Mouse (Mus musculus) stomach, embryonic 15.5 days (tissue): ENCODE results near the gene Sfxn2. TPM values are rescaled to one million over a fixed set of nuclear protein-coding genes. Genes with fewer than 3 reads are reported as not detected.
"Not testable (repeated sequence)": the region's sequence is repeated elsewhere in the genome, so short reads cannot be mapped to it uniquely, and the experiment has no call there.

Experiments
- ATAC-seq: fragments of 200-750 bp; cut with Nextera tagmentation; 2 replicates; pipeline ENCODE4 v1.8.0; 2017; ENCODE audit warnings: low read depth, moderate number of reproducible peaks, moderate TSS enrichment; ENCODE audit not compliant: insufficient read depth, low FRiP score
- H3K27ac ChIP-seq: fragments of 300-500 bp; sonication (generic); 2 replicates; pipeline ENCODE4 v1.5.1; 2015; ENCODE audit warnings: mild to moderate bottlenecking, inconsistent platforms
- H3K27me3 ChIP-seq: fragments of 300-500 bp; sonication (generic); replicated peaks from 2 replicates; pipeline ENCODE4 v1.6.1; 2015; ENCODE audit warnings: inconsistent platforms
- H3K36me3 ChIP-seq: fragments of 300-500 bp; sonication (generic); 2 replicates; pipeline ENCODE4 v1.6.1; 2015; ENCODE audit warnings: inconsistent platforms
- H3K4me1 ChIP-seq: fragments of 300-500 bp; sonication (generic); 2 replicates; pipeline ENCODE4 v1.6.1; 2015; ENCODE audit warnings: inconsistent platforms
- H3K4me2 ChIP-seq: fragments of 300-500 bp; sonication (generic); 2 replicates; pipeline ENCODE4 v1.6.1; 2015; ENCODE audit warnings: mild to moderate bottlenecking, inconsistent platforms
- H3K4me3 ChIP-seq: fragments of 300-500 bp; sonication (generic); replicated peaks from 2 replicates; pipeline ENCODE4 v1.5.1; 2015; ENCODE audit warnings: inconsistent platforms
- H3K9ac ChIP-seq: fragments of 300-500 bp; sonication (generic); 2 replicates; pipeline ENCODE4 v1.6.1; 2015; ENCODE audit warnings: inconsistent platforms
- H3K9me3 ChIP-seq: fragments of 300-500 bp; sonication (generic); 2 replicates; pipeline ENCODE4 v1.6.1; 2016; ENCODE audit warnings: inconsistent platforms
- WGBS: fragments of 180-500 bp; shearing (Covaris S2); methylation state at CpG from one replicate; pipeline ENCODE4 v1.1.7; 2015; 5-methylcytosine and 5-hydroxymethylcytosine counted together
- polyA plus RNA-seq: library from polyadenylated mRNA; unstranded; fragments of >200 nt; fragmentation: Nextera tagmentation; extraction: Ambion mirVana; gene quantifications from 2 replicates; pipeline ENCODE4 v1.2.1, GENCODE M21; 2015

Sfxn2 gene
- polyA plus RNA-seq, 1 experiment from 2014 or later = 21.9 TPM

DNA sequence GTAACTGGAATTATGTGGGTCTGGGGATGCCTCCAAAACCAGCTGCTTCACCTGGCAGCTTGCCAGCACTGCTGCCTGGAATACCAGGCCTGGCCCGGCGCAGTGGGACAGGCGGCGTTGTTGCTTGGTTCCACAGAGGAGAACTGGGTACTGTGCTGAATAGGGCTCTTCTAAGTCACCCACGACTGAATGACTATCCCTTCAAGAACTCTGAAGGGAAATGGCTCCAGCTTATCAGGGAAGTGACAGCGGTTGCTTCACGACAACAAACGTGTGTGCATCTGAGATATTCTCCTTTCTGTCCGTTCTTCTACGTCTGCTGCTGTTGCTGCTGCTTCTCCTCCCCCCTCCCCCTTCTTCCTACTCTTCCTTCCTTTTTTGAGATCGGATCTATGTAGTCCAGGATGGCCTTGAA, 19.6 kb upstream of the Sfxn2 start:
- H3K36me3 ChIP-seq = peaks cover 12% of the 10 kb centered on the region; the same call in 1 of the 2 replicates
- H3K4me1 ChIP-seq = no peaks in the 10 kb centered on the region
- H3K9me3 ChIP-seq = no peaks in the 10 kb centered on the region
- no peak overlapping the region for H3K4me3 ChIP-seq
- 59% methylated on average over 11 of the region's 11 CpGs for WGBS
- no peak overlapping the region for H3K27ac ChIP-seq
- H3K27me3 ChIP-seq = no peaks in the 10 kb centered on the region
- ATAC-seq = peak; percentile 73; the same call in 1 of the 2 replicates
- no peak overlapping the region for H3K4me2 ChIP-seq
- no peak overlapping the region for H3K9ac ChIP-seq

DNA sequence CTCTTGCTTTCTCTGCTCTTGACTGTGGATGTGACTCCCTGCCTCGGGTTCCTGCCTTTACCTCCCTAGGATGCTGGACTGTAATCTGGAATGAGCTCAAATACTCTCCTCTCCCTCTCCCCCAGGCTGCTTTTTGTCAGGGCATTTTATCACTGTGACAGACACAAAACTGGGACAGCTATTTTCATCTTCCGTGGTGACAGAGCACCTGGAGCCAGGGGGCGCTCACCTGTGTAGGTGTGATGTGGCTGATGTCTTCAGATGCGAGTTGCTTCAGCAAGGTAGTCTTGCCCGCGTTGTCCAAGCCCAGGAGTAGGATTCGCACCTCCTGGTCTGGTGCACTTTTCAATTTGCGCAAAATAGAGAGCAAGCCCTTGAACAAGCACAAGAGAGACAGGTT, 15.2 kb upstream of the Sfxn2 start:
- H3K9ac ChIP-seq = no peak overlapping the region
- ATAC-seq = no peak
- peaks cover 5% of the 10 kb centered on the region; the same call in 1 of the 2 replicates for H3K4me1 ChIP-seq
- no peak overlapping the region for H3K4me2 ChIP-seq
- H3K27me3 ChIP-seq = no peaks in the 10 kb centered on the region
- H3K4me3 ChIP-seq = no peak overlapping the region
- no peaks in the 10 kb centered on the region for H3K9me3 ChIP-seq
- no peak overlapping the region for H3K27ac ChIP-seq
- 70% methylated on average over 8 of the region's 8 CpGs for WGBS
- no peaks in the 10 kb centered on the region for H3K36me3 ChIP-seq

DNA sequence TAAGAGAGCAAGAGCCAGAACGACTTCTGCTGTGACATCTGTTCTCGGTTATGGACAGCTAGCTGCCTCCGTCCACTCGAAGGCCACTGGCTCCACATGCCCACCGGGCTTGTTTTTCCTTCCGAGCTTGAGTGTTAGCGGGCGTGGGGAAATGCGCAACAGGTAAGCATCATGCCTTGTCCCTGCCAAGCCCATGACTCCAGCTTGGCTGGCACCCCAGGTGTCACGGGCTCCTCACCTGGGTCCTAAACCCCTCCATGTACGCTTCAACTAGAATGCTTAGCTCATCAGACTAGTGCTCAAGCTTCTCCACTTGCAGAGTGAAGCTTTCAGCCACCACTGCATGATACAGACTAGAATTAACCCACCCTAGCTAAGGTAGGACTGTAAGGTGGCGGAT, 14.5 kb upstream of the Sfxn2 start:
- 69% methylated on average over 12 of the region's 12 CpGs for WGBS

DNA sequence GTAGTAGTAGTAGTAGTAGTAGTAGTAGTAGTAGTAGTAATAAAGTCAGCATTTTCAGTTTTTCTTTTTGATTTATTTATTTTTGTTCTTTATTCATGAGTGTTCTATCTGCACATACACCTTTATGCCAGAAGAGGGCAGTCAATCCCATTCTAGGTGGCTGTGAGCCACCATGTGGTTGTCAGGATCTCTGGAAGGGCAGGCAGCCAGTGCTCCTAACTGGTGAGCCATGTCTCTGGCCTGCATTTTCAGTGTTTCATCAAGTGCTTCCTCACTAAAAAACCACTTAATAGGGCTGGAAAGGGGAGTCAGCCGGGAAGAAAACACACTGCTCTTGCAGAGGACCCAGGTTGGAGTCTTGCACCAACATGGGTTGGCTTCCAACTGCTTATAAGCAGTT, 11.0 kb upstream of the Sfxn2 start:
- Histone ChIP-seq H3K4me3 (no peak overlapping the region), H3K27ac (no peak overlapping the region), H3K27me3 (no peaks in the 10 kb centered on the region), H3K4me1 (peaks cover 7% of the 10 kb centered on the region; the same call in 1 of the 2 replicates), H3K9ac (no peak overlapping the region), H3K4me2 (no peak overlapping the region), H3K9me3 (no peaks in the 10 kb centered on the region), H3K36me3 (no peaks in the 10 kb centered on the region)
- 21% methylated on average over 1 of the region's 1 CpGs for WGBS
- ATAC-seq = no peak

More for the DNA sequence above, 14.5 kb upstream of the Sfxn2 start:
- Histone ChIP-seq H3K9me3 (no peaks in the 10 kb centered on the region), H3K27me3 (no peaks in the 10 kb centered on the region), H3K4me3 (no peak overlapping the region), H3K27ac (no peak overlapping the region), H3K9ac (no peak overlapping the region), H3K4me2 (no peak overlapping the region), H3K4me1 (peaks cover 7% of the 10 kb centered on the region; the same call in 1 of the 2 replicates), H3K36me3 (no peaks in the 10 kb centered on the region)
- ATAC-seq = no peak

DNA sequence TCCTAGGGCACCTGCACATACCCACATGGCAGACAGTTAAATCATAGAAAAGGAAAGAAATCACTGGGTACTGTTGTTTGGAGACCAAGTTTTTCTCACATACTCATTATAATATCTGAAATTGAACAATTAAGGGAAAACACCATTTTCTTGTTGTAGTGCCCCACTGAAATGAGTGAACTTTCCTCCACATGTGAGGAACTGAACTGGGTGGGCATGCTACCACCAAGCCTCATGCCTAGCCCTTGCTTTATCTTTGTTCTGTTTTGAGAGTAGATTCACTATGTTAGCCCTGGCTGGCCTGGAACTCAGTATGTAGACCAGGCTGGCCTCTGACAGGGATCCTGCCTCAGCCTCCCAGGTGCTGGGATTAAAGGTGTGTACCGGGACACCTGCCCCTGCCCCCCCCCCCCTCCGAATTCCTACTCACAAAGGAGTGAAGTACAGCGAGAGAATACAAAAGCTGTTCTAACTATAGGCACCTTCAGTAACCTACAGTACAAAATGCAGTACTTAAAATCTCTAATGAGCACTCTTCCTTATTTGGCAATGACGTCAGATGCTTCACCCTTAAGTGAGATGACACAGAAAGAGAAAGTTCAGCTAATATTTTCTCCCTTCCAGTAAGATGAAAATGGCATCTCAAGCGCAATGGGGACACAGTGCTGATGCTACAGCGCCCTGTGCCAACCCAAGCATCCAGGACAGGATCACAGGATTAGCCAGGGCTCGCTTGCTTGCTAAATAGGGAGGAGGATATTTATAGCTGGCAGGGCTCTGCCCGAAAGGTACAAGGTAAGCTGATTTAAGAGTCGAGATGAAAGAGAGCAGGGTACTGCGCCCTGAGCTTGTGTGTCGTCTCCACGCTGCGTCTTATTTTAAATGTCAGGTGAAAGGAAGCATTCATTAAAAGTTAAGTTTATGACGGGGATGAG, 10.3 kb upstream of the Sfxn2 start:
- no peak overlapping the region for H3K27ac ChIP-seq
- H3K27me3 ChIP-seq = no peaks in the 10 kb centered on the region
- WGBS = 86% methylated on average over 14 of the region's 14 CpGs
- no peak for ATAC-seq
- H3K9me3 ChIP-seq = no peaks in the 10 kb centered on the region
- peaks cover 7% of the 10 kb centered on the region; the same call in 1 of the 2 replicates for H3K4me1 ChIP-seq
- H3K36me3 ChIP-seq = no peaks in the 10 kb centered on the region
- H3K4me3 ChIP-seq = no peak overlapping the region
- no peak overlapping the region for H3K4me2 ChIP-seq
- no peak overlapping the region for H3K9ac ChIP-seq

DNA sequence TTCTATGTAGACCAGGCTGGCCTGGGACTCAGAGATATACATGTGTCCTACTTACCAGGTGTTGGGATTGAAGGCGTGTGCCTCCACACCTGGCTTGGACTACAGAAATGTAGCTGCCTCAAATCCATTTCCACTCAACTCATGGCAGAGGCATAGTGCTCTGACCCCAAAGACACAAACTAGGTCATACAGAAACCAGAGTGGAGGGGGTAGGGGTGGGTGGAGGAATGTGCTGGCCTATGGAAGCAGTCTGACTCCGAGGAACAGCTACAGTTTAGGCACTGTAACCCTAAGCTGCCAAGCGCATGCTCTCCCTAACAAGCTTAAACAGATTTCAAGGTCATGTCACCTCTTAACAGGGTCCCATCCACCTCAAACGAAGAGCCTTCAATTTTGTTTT, 9.6 kb upstream of the Sfxn2 start:
- no peaks in the 10 kb centered on the region for H3K36me3 ChIP-seq
- no peak overlapping the region for H3K27ac ChIP-seq
- no peaks in the 10 kb centered on the region for H3K27me3 ChIP-seq
- H3K4me1 ChIP-seq = peaks cover 7% of the 10 kb centered on the region; the same call in 1 of the 2 replicates
- no peak overlapping the region for H3K4me2 ChIP-seq
- WGBS = 73% methylated on average over 4 of the region's 4 CpGs
- no peak overlapping the region for H3K4me3 ChIP-seq
- no peak overlapping the region for H3K9ac ChIP-seq
- ATAC-seq = no peak
- no peaks in the 10 kb centered on the region for H3K9me3 ChIP-seq

DNA sequence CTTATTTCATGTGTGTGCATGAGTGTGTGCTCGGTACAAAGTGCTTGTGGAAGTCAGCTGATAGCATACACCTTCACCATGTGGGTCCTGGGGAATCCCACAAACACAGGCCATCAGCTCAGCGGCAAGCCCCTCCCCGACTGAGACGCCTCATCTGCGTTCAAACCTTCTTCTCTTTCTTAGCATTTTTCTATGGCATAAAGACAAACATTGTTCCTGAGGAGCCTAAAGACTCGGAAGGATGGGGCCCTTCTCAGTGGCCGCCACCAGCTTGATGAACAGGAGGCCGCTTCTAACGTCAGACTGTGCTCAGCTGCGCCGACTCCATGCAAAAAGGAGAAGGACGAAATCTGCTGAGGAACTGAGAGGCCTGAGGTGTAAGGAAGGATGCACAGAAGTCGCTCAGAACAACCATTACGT, 9.1 kb upstream of the Sfxn2 start:
- WGBS = 69% methylated on average over 14 of the region's 14 CpGs
- no peak for ATAC-seq
- Histone ChIP-seq H3K4me2 (no peak overlapping the region), H3K9ac (no peak overlapping the region), H3K9me3 (no peaks in the 10 kb centered on the region), H3K4me1 (peaks cover 7% of the 10 kb centered on the region; the same call in 1 of the 2 replicates), H3K27ac (no peak overlapping the region), H3K4me3 (no peak overlapping the region), H3K27me3 (no peaks in the 10 kb centered on the region), H3K36me3 (no peaks in the 10 kb centered on the region)

DNA sequence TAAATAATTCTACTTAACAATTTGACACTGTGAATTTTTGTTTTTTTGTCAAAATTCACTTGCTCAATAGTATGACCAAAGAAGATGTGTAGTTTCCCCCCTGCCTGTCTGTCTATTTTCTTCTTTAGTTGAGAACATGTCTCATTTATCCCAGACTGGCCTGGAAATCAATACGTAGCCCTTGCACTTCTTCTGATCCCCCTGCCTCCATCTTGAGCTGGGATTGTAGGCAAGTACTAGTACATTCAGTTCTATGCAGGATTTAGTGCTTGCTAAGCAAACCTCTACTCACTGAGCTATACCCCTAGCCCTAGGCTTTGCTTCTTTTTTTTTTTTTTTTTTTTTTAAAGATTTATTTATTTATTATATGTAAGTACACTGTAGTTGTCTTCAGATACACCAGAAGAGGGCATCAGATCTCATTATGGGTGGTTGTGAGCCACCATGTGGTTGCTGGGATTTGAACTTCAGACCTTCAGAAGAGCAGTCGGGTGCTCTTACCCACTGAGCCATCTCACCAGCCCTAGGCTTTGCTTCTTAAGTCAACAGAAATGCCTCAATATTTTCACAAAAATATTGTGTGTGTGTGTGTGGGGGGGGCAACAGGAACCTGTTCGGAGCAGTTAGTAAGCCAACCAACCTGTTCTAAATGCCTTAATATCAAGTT, 1.8 kb upstream of the Sfxn2 start:
- not testable (repeated sequence) for H3K9me3 ChIP-seq, H3K36me3 ChIP-seq, H3K27ac ChIP-seq, H3K27me3 ChIP-seq, ATAC-seq, H3K9ac ChIP-seq
- peak overlapping the region; percentile 87 for H3K4me2 ChIP-seq
- 66% methylated on average over 3 of the region's 3 CpGs for WGBS
- peak overlapping the region; percentile 79; the same call in 1 of the 2 replicates for H3K4me3 ChIP-seq
- H3K4me1 ChIP-seq = 0 out of 2 replicates have a peak, but pooled peaks cover 17% of the 10 kb centered on the region

DNA sequence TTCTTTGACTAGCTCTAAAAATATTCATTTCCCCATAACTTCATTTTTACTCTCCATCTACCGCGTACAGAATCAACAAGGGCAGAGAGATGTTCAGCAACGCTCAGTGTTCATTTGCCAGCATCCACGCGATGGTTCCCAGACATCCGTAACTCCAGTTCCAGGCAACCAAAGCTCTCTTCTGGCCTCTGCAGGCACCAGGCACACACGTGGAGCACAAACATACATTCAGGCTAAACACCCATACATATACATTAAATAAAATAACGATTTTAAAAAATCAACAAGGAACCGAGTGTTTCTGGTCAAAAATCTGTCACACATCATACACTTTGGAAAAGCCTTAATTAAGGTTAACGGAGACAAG, 1.3 kb upstream of the Sfxn2 start:
- no peaks in the 10 kb centered on the region for H3K9me3 ChIP-seq
- no peak for ATAC-seq
- no peaks in the 10 kb centered on the region for H3K36me3 ChIP-seq
- H3K4me2 ChIP-seq = peak overlapping the region; percentile 87
- no peak overlapping the region for H3K9ac ChIP-seq
- H3K27me3 ChIP-seq = no peaks in the 10 kb centered on the region
- H3K27ac ChIP-seq = peak overlapping the region; percentile 80
- H3K4me1 ChIP-seq = 0 out of 2 replicates have a peak, but pooled peaks cover 17% of the 10 kb centered on the region
- WGBS = 22% methylated on average over 10 of the region's 10 CpGs
- peak overlapping the region; percentile 79 for H3K4me3 ChIP-seq

DNA sequence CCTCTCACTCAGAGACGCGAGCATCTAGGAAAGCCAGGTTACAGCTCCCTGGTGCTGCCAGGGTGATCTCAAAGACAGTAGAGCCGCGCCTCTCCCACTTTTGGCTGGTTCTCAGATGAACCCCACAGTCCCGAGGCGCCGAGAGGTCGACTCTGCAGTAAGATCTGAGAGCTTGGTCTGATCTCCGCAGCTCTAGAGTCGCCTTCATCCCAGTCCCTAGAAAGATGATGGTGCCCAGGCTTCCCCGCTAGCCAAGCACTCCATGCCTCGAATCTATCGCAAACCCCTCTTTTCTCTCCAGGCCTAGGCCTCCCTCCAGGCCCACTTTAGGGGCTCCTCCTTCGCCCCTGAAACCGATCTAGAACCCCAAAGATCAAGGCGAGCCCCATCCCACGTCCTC, 617 bp upstream of the Sfxn2 start:
- under 1% methylated on average over 17 of the region's 17 CpGs for WGBS
- peak; percentile 15 for ATAC-seq
- Histone ChIP-seq H3K27me3 (no peaks in the 10 kb centered on the region), H3K9ac (peak overlapping the region; percentile 44), H3K9me3 (no peaks in the 10 kb centered on the region), H3K4me3 (peak overlapping the region; percentile 79), H3K36me3 (no peaks in the 10 kb centered on the region), H3K27ac (peak overlapping the region; percentile 80), H3K4me2 (peak overlapping the region; percentile 87), H3K4me1 (0 out of 2 replicates have a peak, but pooled peaks cover 17% of the 10 kb centered on the region)

DNA sequence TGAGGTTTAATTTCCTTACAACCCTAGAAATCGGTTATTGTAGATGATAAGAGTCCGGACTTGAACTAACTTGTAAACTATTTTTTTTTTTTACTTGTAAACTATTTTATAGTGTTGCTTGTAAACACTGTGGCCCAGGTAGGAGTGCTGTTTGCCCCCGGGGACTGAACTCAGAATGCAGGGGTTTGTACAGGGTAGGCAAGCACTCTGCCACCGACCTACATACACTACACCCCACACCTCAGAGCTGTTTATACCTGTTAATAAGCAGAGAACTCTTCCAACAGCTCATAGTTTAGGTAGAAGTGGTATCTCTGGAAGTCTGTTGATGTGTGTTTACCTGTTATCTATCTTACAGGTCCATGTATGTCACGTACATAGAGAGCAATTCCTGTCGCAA, 825 bp downstream of the Sfxn2 start:
- no peak for ATAC-seq
- peak overlapping the region; percentile 87 for H3K4me2 ChIP-seq
- H3K36me3 ChIP-seq = no peaks in the 10 kb centered on the region
- H3K9me3 ChIP-seq = no peaks in the 10 kb centered on the region
- H3K4me1 ChIP-seq = peaks cover 21% of the 10 kb centered on the region; the same call in 1 of the 2 replicates
- no peaks in the 10 kb centered on the region for H3K27me3 ChIP-seq
- H3K27ac ChIP-seq = no peak overlapping the region
- WGBS = 38% methylated on average over 6 of the region's 6 CpGs
- peak overlapping the region; percentile 79 for H3K4me3 ChIP-seq
- H3K9ac ChIP-seq = no peak overlapping the region; the same call in 1 of the 2 replicates

DNA sequence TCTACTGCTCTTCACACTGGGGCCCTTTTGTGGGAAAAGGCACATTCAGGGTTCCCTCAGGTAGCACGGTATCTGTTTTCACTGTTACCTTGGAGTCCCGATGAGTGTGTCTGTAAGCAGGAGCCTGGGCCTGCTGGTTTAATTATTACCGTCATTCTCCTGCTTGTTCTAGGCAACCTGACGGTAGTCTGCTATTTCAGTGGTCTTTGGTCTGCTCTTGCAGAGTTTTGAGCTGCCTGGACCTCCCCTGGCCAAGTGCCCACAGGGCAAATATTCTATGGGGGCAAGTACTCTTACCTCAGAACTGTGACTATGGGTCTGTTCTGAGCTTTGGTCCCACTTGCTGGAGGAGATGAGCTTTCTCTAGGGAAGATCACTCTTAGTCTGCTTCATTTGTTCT, 2.0 kb downstream of the Sfxn2 start:
- H3K4me2 ChIP-seq = 0 out of 2 replicates have a peak overlapping the region, but pooled peaks have one; percentile 22
- no peak for ATAC-seq
- no peak overlapping the region for H3K9ac ChIP-seq
- 63% methylated on average over 4 of the region's 4 CpGs for WGBS
- peaks cover 21% of the 10 kb centered on the region; the same call in 1 of the 2 replicates for H3K4me1 ChIP-seq
- 0 out of 2 replicates have a peak overlapping the region, but pooled peaks have one; percentile 40 for H3K27ac ChIP-seq
- H3K9me3 ChIP-seq = no peaks in the 10 kb centered on the region
- H3K4me3 ChIP-seq = no peak overlapping the region
- no peaks in the 10 kb centered on the region for H3K36me3 ChIP-seq
- H3K27me3 ChIP-seq = no peaks in the 10 kb centered on the region
